Mouse (Mus musculus): ENCODE data around the gene Tlr3.

Gene Tlr3

GRCm38 (mm10) chr8:45355809-45356208 is 55.1 kb downstream of the Tlr3 start:
- no peak for DNase-seq (ENCODE audit: low read depth, low spot score)
